Mouse (Mus musculus) forebrain, embryonic 14.5 days (tissue): ENCODE data around the gene Carmil1. TPM values are rescaled to one million over a fixed set of nuclear protein-coding genes. Genes with fewer than 3 reads are reported as not detected.
A peak's percentile ranks its signal among the peaks of the same experiment; 100 is the strongest.

Experiments used
- ATAC-seq: fragments of 200-750 bp; cut with Nextera tagmentation; 2 replicates; pipeline ENCODE4 v1.8.0; 2017; ENCODE audit warnings: mild to moderate bottlenecking, moderate library complexity
- DNase-seq: peaks from one replicate; pipeline ENCODE4 v3.0.0-alpha.2; 2015; ENCODE audit warnings: low spot score
- H3K27ac ChIP-seq: fragments of 300-500 bp; sonication (generic); 2 replicates; pipeline ENCODE4 v1.5.1; 2014; ENCODE audit warnings: low read depth, mild to moderate bottlenecking, control low read depth, low read length, moderate library complexity
- H3K27me3 ChIP-seq: fragments of 300-500 bp; sonication (generic); replicated peaks from 2 replicates; pipeline ENCODE4 v1.6.1; 2014; ENCODE audit warnings: low read length, control low read depth, mixed read lengths; ENCODE audit not compliant: control insufficient read depth, insufficient read depth
- H3K36me3 ChIP-seq: fragments of 300-500 bp; sonication (generic); 2 replicates; pipeline ENCODE4 v1.6.1; 2014; ENCODE audit warnings: low read length, control low read depth; ENCODE audit not compliant: control insufficient read depth, insufficient read depth
- H3K4me1 ChIP-seq: fragments of 300-500 bp; sonication (generic); 2 replicates; pipeline ENCODE4 v1.6.1; 2014; ENCODE audit warnings: antibody characterized with exemption, low read length, control low read depth; ENCODE audit not compliant: control insufficient read depth, insufficient read depth
- H3K4me2 ChIP-seq: fragments of 300-500 bp; sonication (generic); 2 replicates; pipeline ENCODE4 v1.6.1; 2014; ENCODE audit warnings: mild to moderate bottlenecking, control low read depth, low read length
- H3K4me3 ChIP-seq: fragments of 300-500 bp; sonication (generic); 2 replicates; pipeline ENCODE4 v1.5.1; 2014; ENCODE audit warnings: low read depth, low read length, control low read depth
- H3K9ac ChIP-seq: fragments of 300-500 bp; sonication (generic); 2 replicates; pipeline ENCODE4 v1.6.1; 2014; ENCODE audit warnings: mild to moderate bottlenecking, low read length, control low read depth, moderate library complexity
- H3K9me3 ChIP-seq: fragments of 300-500 bp; sonication (generic); replicated peaks from 2 replicates; pipeline ENCODE4 v1.6.1; 2016; ENCODE audit warnings: low read length, control low read depth, mixed read lengths; ENCODE audit not compliant: control insufficient read depth
- WGBS: fragments of 180-500 bp; shearing (Covaris S2); extraction: QIAGEN DNeasy Blood & Tissue Kit; methylation state at CpG from one replicate; pipeline ENCODE4 v1.1.7; 2014; 5-methylcytosine and 5-hydroxymethylcytosine counted together
- polyA plus RNA-seq: library from polyadenylated mRNA; unstranded; fragments of >200 nt; fragmentation: Nextera tagmentation; extraction: Ambion mirVana; gene quantifications from 2 replicates; pipeline ENCODE4 v1.2.1, GENCODE M21; 2014

Gene Carmil1
- polyA plus RNA-seq, 1 experiment from 2014 or later = 14.5 TPM

GRCm38 (mm10) chr13:24179538-24179937 lies 101.1 kb downstream of the Carmil1 start:
- Histone ChIP-seq H3K9ac (no peak overlapping the region), H3K4me2 (no peak overlapping the region), H3K27ac (no peak overlapping the region), H3K27me3 (no peaks in the 10 kb centered on the region), H3K36me3 (no peaks in the 10 kb centered on the region), H3K4me3 (no peak overlapping the region), H3K4me1 (no peaks in the 10 kb centered on the region), H3K9me3 (no peaks in the 10 kb centered on the region)
- 84% methylated on average over 10 of the region's 10 CpGs for WGBS
- DNase-seq = no peak
- no peak for ATAC-seq

GRCm38 (mm10) chr13:24177600-24177999 lies 103.0 kb downstream of the Carmil1 start:
- Histone ChIP-seq H3K36me3 (no peaks in the 10 kb centered on the region), H3K4me1 (no peaks in the 10 kb centered on the region), H3K27me3 (no peaks in the 10 kb centered on the region), H3K9ac (no peak overlapping the region), H3K4me2 (no peak overlapping the region), H3K9me3 (no peaks in the 10 kb centered on the region), H3K27ac (no peak overlapping the region), H3K4me3 (no peak overlapping the region)
- ATAC-seq (no peak), DNase-seq (no peak)
- 73% methylated on average over 5 of the region's 5 CpGs for WGBS

DNA sequence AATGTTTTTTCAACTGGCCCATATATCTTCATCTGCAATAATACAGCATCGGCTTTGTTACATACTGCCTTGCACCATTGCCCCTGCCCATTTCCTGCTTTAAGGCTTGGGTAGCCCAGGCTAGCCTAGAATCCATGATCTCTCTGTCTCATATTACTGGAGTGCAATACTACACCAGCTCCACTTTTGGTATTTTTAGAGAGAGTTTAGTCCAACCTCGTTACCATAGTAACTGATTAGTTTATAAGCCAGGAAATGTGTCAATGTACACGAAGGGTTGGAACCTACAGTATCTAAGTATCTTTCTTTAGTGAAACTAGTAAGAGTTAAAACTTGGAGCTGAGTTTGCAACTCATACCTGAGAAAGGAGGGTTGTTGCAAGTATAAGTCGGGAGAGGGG lies 103.8 kb downstream of the Carmil1 start:
- H3K27me3 ChIP-seq = no peaks in the 10 kb centered on the region
- DNase-seq = no peak
- H3K27ac ChIP-seq = no peak overlapping the region
- no peak overlapping the region for H3K4me3 ChIP-seq
- ATAC-seq = no peak
- no peak overlapping the region for H3K9ac ChIP-seq
- no peaks in the 10 kb centered on the region for H3K9me3 ChIP-seq
- H3K4me1 ChIP-seq = no peaks in the 10 kb centered on the region
- 82% methylated on average over 4 of the region's 4 CpGs for WGBS
- no peak overlapping the region for H3K4me2 ChIP-seq
- H3K36me3 ChIP-seq = no peaks in the 10 kb centered on the region

DNA sequence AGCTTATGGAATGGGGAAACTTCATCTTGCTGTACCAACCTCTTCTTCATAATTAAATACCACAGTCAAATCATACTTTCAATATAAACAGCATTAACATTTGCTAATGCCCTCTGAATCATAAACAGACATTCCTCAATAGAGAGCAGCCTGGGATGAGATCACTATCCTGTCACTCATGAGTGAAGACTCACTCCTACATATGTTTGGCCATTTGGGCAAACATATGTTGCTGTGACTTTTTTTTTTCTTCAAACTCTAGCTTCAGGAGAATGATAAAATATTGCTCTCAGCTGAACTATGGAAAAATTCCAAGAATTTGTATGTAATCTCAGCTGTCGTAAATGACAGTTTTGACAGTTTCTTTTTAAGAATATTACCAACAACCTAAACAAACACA lies 110.9 kb downstream of the Carmil1 start:
- no peaks in the 10 kb centered on the region for H3K4me1 ChIP-seq
- ATAC-seq = peak; percentile 76; the same call in 1 of the 2 replicates
- no peak overlapping the region for H3K4me2 ChIP-seq
- no peaks in the 10 kb centered on the region for H3K36me3 ChIP-seq
- no peak overlapping the region for H3K4me3 ChIP-seq
- H3K27me3 ChIP-seq = no peaks in the 10 kb centered on the region
- WGBS = 84% methylated on average over 1 of the region's 1 CpGs
- no peaks in the 10 kb centered on the region for H3K9me3 ChIP-seq
- peak; percentile 74 for DNase-seq
- no peak overlapping the region for H3K9ac ChIP-seq
- H3K27ac ChIP-seq = no peak overlapping the region

DNA sequence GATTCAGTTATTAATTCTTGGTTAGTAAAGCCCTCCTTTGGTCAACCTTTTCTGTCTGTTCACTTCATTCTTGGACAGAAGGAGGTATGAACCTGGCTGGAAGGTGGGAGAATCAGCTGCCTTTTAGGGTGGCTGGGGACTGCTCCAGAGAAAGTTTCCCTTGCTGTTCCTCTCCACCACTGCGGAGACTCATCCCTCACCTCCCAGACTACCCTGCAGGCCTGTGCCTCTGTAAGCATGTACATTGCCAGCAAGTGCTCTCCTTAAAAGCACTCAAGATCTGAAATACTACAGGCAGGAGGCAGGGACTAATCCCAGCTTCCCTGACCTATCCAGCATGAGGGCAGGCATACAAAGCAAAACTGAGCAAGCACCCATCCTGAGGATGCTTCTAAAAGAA lies 117.2 kb downstream of the Carmil1 start:
- Histone ChIP-seq H3K27ac (no peak overlapping the region), H3K4me2 (no peak overlapping the region), H3K36me3 (no peaks in the 10 kb centered on the region), H3K9me3 (no peaks in the 10 kb centered on the region), H3K27me3 (no peaks in the 10 kb centered on the region), H3K4me1 (no peaks in the 10 kb centered on the region), H3K4me3 (no peak overlapping the region), H3K9ac (no peak overlapping the region)
- no peak for ATAC-seq
- whole genome bisulfite sequencing = 100% methylated on average over 1 of the region's 1 CpGs
- DNase-seq = no peak

GRCm38 (mm10) chr13:24161105-24161504 lies 119.5 kb downstream of the Carmil1 start:
- no peak overlapping the region for H3K9ac ChIP-seq
- H3K27ac ChIP-seq = no peak overlapping the region
- no peak for DNase-seq
- H3K36me3 ChIP-seq = no peaks in the 10 kb centered on the region
- H3K4me2 ChIP-seq = no peak overlapping the region
- H3K9me3 ChIP-seq = no peaks in the 10 kb centered on the region
- ATAC-seq = no peak
- WGBS = 73% methylated on average over 4 of the region's 4 CpGs
- no peak overlapping the region for H3K4me3 ChIP-seq
- no peaks in the 10 kb centered on the region for H3K27me3 ChIP-seq
- no peaks in the 10 kb centered on the region for H3K4me1 ChIP-seq

- Histone ChIP-seq H3K4me1 (no peaks in the 10 kb centered on the region), H3K4me2 (no peak overlapping the region), H3K9ac (no peak overlapping the region), H3K9me3 (no peaks in the 10 kb centered on the region), H3K27ac (no peak overlapping the region), H3K27me3 (no peaks in the 10 kb centered on the region), H3K36me3 (no peaks in the 10 kb centered on the region), H3K4me3 (no peak overlapping the region)
- no peak for ATAC-seq
- no peak for DNase-seq
- 84% methylated on average over 4 of the region's 4 CpGs for WGBS
Observed at GRCm38 (mm10) chr13:24159972-24160371, 120.6 kb downstream of the Carmil1 start.

DNA sequence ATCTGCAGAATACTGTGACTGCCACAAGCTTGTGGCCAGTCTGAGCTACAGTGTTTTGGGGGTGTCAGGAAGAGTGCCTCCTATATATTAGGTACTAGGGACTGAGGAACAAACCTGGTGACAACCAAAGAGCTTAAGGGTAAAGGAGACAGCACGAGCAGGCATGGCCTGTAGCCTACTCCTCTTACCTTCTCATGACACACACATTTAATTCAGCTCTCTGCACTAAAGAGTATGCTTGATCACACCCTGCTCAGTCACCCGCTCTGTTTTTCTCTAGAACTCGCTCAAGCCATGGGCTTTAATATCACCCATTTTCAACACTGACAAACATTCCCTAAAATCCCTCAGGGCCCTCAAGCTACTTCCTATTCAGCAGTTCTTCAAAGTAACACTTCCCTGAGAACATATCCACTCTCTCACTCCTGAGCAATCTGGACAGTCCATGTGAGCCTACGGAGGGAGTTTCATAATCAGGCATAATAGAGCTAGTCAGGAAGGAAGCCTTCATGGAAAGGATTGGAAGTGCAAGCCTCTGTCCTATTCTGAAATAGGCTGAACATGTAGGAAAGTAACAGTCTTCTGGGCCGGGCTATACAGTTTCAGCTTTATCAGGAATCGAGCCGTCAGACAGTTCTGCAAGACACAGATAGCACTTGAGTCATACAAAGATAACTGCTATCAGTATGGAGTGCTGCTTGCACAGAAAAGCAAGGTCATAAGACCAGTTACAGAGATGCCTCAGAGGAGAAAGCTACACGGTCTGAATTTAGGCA lies 121.2 kb downstream of the Carmil1 start:
- H3K27ac ChIP-seq = no peak overlapping the region
- H3K4me3 ChIP-seq = no peak overlapping the region
- DNase-seq (no peak), ATAC-seq (no peak)
- H3K4me1 ChIP-seq = no peaks in the 10 kb centered on the region
- H3K9me3 ChIP-seq = no peaks in the 10 kb centered on the region
- no peaks in the 10 kb centered on the region for H3K27me3 ChIP-seq
- H3K4me2 ChIP-seq = no peak overlapping the region
- no peak overlapping the region for H3K9ac ChIP-seq
- no peaks in the 10 kb centered on the region for H3K36me3 ChIP-seq
- 89% methylated on average over 8 of the region's 8 CpGs for WGBS

DNA sequence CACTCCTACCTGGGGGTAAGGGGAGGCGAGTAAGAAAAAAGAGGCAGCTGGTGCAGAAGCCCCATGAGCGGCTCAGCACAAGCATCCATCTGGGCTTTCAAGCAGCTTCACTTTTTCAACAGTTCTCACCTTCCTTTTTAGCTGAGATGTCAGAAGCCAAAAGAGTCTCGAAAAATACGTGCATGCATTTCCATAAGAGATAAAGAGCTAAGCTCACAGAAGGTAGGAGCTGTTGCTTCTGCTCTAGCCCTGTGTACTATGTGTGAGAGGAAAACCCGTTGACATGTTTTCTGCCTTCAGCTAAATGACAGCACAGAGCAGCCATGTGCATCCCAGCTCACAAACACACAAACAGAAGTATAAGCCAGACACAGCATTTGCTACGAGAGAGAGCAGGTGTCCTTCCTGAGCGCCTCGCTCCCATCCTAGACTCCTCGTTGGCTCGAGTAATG lies 123.0 kb downstream of the Carmil1 start:
- 67% methylated on average over 10 of the region's 10 CpGs for WGBS
- H3K4me3 ChIP-seq = no peak overlapping the region
- no peaks in the 10 kb centered on the region for H3K9me3 ChIP-seq
- peak; percentile 73 for DNase-seq
- ATAC-seq = peak; percentile 88; the same call in 1 of the 2 replicates
- H3K27me3 ChIP-seq = no peaks in the 10 kb centered on the region
- no peaks in the 10 kb centered on the region for H3K36me3 ChIP-seq
- 0 out of 2 replicates have a peak, but pooled peaks cover under 1% of the 10 kb centered on the region for H3K4me1 ChIP-seq
- no peak overlapping the region for H3K27ac ChIP-seq
- no peak overlapping the region for H3K9ac ChIP-seq
- no peak overlapping the region for H3K4me2 ChIP-seq
